ENCODE assay signal across 22 mouse cellular contexts in the genomic region with DNA sequence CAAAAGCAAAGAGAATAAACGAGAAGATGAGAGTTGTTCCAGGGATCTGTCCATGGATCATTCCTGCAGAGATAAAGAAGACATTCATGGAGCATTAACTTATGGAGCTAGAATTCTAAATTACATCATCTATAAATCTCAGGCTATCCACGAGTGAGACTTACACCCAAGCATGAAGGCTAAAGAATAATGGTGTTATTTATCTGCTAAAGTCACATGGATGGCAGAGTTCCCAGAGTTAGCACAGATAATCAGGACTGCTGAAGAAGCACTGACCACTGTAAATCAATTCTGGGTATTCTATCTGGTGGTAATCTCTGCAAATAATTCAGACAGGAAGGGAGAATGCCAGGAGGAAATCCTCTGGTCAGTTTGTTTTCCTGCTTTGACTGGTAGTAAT. TPM values are rescaled to one million over a fixed set of nuclear protein-coding genes. Genes with fewer than 3 reads are reported as not detected.
A peak's percentile ranks its signal among the peaks of the same experiment; 100 is the strongest.
DNase-seq lines count a peak whose midpoint lies in the region; ATAC-seq and TF ChIP-seq lines count a peak whose summit lies in the region.
"Had no signal": no experiment of that assay in that cellular context is flagged by ENCODE, and none has a peak within 500 bp of the region (broad histone marks: within the 10 kb centered on the region; RNA-seq: fewer than 3 reads in every experiment).

No protein-coding gene starts in this region.

- H3K27me3 ChIP-seq in kidney, postnatal 0 days (ENCODE audit: insufficient read depth, low read length) = no peaks in the 10 kb centered on the region
- no peaks in the 10 kb centered on the region for H3K27me3 ChIP-seq in neural tube, embryonic 14.5 days (ENCODE audit: control insufficient read depth, insufficient read depth, low read length)
- H3K27me3 ChIP-seq: embryonic facial prominence, embryonic 12.5 days; forebrain, embryonic 12.5 days; hindbrain, embryonic 12.5 days had no signal

- no peak overlapping the region for H3K27ac ChIP-seq in kidney, postnatal 0 days
- no peak overlapping the region for H3K27ac ChIP-seq in neural tube, embryonic 14.5 days (ENCODE audit: low read depth, low read length)
- H3K27ac ChIP-seq: embryonic facial prominence, embryonic 12.5 days; forebrain, embryonic 12.5 days; heart, embryonic 10.5 days; hindbrain, embryonic 12.5 days; hindbrain, postnatal 0 days had no signal

- peak; percentile 48 for DNase-seq in kidney, postnatal 0 days (ENCODE audit: low spot score)
- no peak for DNase-seq in kidney, postnatal 14 days
- DNase-seq in neural tube, embryonic 10.5 days (ENCODE audit: extremely low spot score, low spot score) = no peak
- DNase-seq in mesoderm, embryonic 11.5 days (ENCODE audit: low read depth, low spot score) = peak; percentile 4
- no peak for DNase-seq in cerebellum, adult 11 months
- DNase-seq: adrenal gland, postnatal 14 days; cerebellum, adult 18-20 months; cerebellum, adult 9-11 months; cerebellum, postnatal 36 days; gastrocnemius, postnatal 10 days; heart, adult 18-20 months; heart, postnatal 10 days; heart, postnatal 4 days had no signal

- no peaks in the 10 kb centered on the region for H3K9me3 ChIP-seq in kidney, postnatal 0 days (replicated peaks; ENCODE audit: low read length)
- no peaks in the 10 kb centered on the region for H3K9me3 ChIP-seq in neural tube, embryonic 14.5 days (ENCODE audit: control insufficient read depth, low read length)
- H3K9me3 ChIP-seq: embryonic facial prominence, embryonic 12.5 days; forebrain, embryonic 12.5 days; heart, embryonic 10.5 days; hindbrain, embryonic 12.5 days had no signal

- no peak overlapping the region for H3K9ac ChIP-seq in kidney, postnatal 0 days (ENCODE audit: low read depth, low read length)
- H3K9ac ChIP-seq in neural tube, embryonic 14.5 days (replicated peaks; ENCODE audit: low read depth, low read length) = no peak overlapping the region
- H3K9ac ChIP-seq: embryonic facial prominence, embryonic 12.5 days; forebrain, embryonic 12.5 days; hindbrain, embryonic 12.5 days had no signal

- no peak for TF ChIP-seq CTCF in kidney, postnatal 0 days (IDR thresholded peaks at IDR 0.05; ENCODE audit: low read depth)

- H3K4me1 ChIP-seq in kidney, postnatal 0 days (replicated peaks; ENCODE audit: insufficient read depth, low read length) = no peaks in the 10 kb centered on the region
- no peaks in the 10 kb centered on the region for H3K4me1 ChIP-seq in neural tube, embryonic 14.5 days (ENCODE audit: control insufficient read depth, insufficient read depth, low read length)
- H3K4me1 ChIP-seq: embryonic facial prominence, embryonic 12.5 days; forebrain, embryonic 12.5 days; heart, embryonic 10.5 days; hindbrain, embryonic 12.5 days had no signal

- 12% methylated on average over 2 of the region's 2 CpGs for WGBS in kidney, postnatal 0 days
- 39% methylated on average over 2 of the region's 2 CpGs for WGBS in neural tube, embryonic 14.5 days

- ATAC-seq in kidney, postnatal 0 days (replicated peaks; ENCODE audit: low FRiP score, low read depth) = no peak
- ATAC-seq in neural tube, embryonic 14.5 days (ENCODE audit: low read depth) = peak; percentile 38; the same call in 1 of the 2 replicates
- ATAC-seq: forebrain, embryonic 16.5 days; hindbrain, postnatal 0 days had no signal

- H3K4me3 ChIP-seq in kidney, postnatal 0 days (replicated peaks; ENCODE audit: low read depth, low read length) = no peak overlapping the region
- H3K4me3 ChIP-seq in neural tube, embryonic 14.5 days (ENCODE audit: low read depth, low read length) = no peak overlapping the region
- H3K4me3 ChIP-seq: embryonic facial prominence, embryonic 12.5 days; forebrain, embryonic 12.5 days; heart, embryonic 10.5 days; hindbrain, embryonic 12.5 days had no signal

- no peaks in the 10 kb centered on the region for H3K36me3 ChIP-seq in kidney, postnatal 0 days (ENCODE audit: insufficient read depth, low read length)
- no peaks in the 10 kb centered on the region for H3K36me3 ChIP-seq in neural tube, embryonic 14.5 days (ENCODE audit: control insufficient read depth, insufficient read depth, low read length)
- H3K36me3 ChIP-seq: embryonic facial prominence, embryonic 12.5 days; forebrain, embryonic 12.5 days; heart, embryonic 10.5 days; hindbrain, embryonic 12.5 days had no signal

- H3K4me2 ChIP-seq in kidney, postnatal 0 days (ENCODE audit: low read length) = no peak overlapping the region
- H3K4me2 ChIP-seq in neural tube, embryonic 14.5 days (ENCODE audit: low read depth, low read length) = no peak overlapping the region
- H3K4me2 ChIP-seq: embryonic facial prominence, embryonic 12.5 days; forebrain, embryonic 12.5 days; hindbrain, embryonic 12.5 days had no signal

RNA-seq across cellular contexts. Expression of a gene that starts 18.3 kb away (rescaled TPM):
- 9.4 and 11.8 TPM in 2 replicates for polyA plus RNA-seq in kidney, postnatal 0 days (2015; fragmentation: Nextera tagmentation; extraction: Ambion mirVana)
- polyA plus RNA-seq in neural tube, embryonic 14.5 days (2014; fragmentation: Nextera tagmentation; extraction: Ambion mirVana) = not detected in 2 replicates
- polyA plus RNA-seq: forebrain, embryonic 12.5 days; forebrain, embryonic 16.5 days; heart, embryonic 10.5 days; heart, embryonic 14.5 days had no signal

RNA-seq across cellular contexts. Expression of a gene that starts 48.4 kb away (rescaled TPM):
- not detected in 2 replicates for polyA plus RNA-seq in kidney, postnatal 0 days (2015; fragmentation: Nextera tagmentation; extraction: Ambion mirVana)
- not detected in 2 replicates for polyA plus RNA-seq in neural tube, embryonic 14.5 days (2014; fragmentation: Nextera tagmentation; extraction: Ambion mirVana)
- polyA plus RNA-seq: embryonic facial prominence, embryonic 12.5 days; forebrain, embryonic 12.5 days; forebrain, embryonic 16.5 days; frontal cortex, adult 2 months; heart, embryonic 10.5 days; heart, embryonic 14.5 days; hindbrain, embryonic 12.5 days; hindbrain, postnatal 0 days had no signal

Comparison
In these comparisons a context has a peak if more than half of its experiments do, and no peak if none do; other contexts are left out.
1. DNase-seq: peak in kidney, postnatal 0 days (single experiment) and mesoderm, embryonic 11.5 days (single experiment); none in kidney, postnatal 14 days (single experiment), neural tube, embryonic 10.5 days (single experiment) and cerebellum, adult 11 months (single experiment).